Mouse (Mus musculus) layer of hippocampus, adult 9-10 months (tissue): ENCODE measurements around the gene Pebp1.

Experiments
- DNase-seq: peaks from one replicate; pipeline ENCODE4 v3.0.0; 2022; ENCODE audit warnings: low spot score

Gene Pebp1

DNA sequence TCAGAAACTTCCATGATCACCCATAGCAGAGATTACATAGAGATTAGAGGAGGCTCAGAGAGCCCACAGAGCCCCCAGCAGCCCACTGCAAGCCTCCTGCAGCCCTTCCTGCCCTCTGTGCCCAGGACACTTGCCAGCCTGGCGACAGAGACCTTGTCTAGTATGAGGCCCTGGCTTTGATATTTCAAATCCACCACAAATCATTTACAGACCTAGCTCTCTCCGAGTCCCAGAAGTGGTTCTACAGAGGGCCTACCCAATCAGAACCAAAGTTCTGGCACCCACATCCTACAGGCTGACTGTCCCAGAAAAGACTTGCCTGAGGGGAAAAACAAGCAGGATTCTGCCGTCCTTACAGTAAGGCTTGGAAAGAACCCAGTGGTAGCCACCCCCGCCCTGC, 2.2 kb downstream of the Pebp1 start:
- DNase-seq: no peak

DNA sequence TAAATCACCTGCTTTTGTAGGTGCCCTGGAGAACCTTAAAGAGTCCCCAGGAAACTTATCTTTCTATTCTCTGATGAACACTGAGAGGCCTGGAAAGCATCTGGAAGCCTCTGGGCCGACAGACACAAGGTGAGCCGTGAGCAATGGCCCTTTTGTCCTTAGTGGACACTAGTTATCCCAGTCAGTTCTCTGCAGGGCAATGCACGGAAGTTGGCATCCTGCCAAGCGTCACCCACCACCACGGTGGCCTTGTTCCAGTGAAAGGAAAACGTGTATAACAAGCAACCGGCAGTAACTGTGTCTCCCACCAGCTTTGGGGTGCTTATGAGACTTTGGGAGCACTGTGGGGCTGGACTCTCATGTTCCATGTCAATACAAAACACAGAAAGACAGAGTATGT, 2.7 kb downstream of the Pebp1 start:
- DNase-seq: no peak

DNA sequence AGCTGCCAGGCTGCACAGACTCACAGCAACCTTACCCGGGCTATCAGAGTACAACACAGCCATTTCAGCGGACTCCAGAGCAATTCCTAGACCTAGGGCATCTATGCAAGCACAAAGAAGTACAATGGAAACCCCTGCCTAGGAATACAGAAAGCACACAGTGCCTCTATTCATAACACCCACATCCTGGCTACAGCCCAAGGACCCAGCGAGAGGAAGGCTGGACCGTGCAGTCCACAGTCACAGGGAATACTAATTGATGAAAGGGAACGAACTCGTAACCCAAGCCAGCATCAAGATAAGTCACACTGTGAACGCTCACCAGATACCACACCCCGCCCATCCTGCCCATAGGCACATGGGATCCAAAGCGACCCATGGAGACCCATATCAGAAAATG, 3.4 kb downstream of the Pebp1 start:
- DNase-seq: no peak

DNA sequence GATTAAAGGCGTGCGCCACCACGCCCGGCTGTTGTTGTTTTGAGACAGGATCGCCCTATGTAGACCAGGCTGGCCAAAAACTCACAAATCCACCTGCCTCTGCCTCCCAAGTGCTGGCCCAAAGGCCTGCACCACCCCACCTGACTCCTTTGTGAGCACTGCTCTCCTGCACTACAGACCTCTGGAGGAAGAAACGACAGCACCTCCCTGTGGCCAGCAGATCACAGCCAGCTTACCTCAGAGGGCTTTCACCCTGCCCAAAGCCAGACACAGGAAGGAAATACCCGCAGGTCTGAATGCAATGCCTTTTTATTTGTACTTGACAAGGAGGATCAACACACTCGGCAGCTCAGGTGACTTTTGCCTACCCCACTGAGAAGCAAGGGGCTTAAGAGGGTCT, 5.1 kb downstream of the Pebp1 start:
- DNase-seq: no peak

DNA sequence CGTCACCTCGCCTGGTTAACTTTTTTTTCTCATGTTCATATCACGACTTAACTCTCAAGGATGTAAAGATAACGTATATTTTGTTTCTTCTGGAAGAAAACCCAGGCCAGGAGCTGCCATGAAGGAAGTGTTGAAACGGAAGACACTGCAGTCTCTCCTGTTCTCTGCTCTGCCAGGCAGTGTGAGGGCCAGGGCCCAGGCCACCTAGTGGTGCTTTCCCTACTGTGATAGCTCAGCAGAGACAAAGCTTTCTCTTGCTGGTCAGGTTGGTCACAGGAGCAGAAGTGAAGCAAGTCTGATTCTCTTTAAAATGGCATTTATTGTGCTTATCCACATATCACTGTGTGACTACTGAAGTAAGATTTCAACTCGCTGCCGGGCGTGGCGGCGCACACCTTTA, 5.9 kb downstream of the Pebp1 start:
- no peak for DNase-seq

DNA sequence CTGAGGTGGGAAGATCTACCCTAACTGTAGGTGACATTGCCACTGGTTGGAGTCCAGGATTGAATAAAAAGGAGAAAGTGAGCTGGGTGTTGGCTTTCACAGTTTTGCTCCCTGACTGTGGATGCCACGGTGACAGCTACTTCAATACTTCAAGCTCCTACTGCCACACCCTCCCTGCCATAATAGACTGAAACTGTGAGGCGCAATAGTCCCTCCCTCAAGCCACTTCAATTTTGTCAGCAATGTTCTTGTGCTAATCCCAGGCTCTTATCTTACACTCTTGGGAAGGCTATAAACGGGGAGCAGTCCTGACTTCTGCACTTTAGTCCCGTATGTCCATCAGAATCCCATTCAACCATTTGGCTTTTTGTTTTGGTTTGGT, 7.8 kb downstream of the Pebp1 start:
- no peak for DNase-seq

DNA sequence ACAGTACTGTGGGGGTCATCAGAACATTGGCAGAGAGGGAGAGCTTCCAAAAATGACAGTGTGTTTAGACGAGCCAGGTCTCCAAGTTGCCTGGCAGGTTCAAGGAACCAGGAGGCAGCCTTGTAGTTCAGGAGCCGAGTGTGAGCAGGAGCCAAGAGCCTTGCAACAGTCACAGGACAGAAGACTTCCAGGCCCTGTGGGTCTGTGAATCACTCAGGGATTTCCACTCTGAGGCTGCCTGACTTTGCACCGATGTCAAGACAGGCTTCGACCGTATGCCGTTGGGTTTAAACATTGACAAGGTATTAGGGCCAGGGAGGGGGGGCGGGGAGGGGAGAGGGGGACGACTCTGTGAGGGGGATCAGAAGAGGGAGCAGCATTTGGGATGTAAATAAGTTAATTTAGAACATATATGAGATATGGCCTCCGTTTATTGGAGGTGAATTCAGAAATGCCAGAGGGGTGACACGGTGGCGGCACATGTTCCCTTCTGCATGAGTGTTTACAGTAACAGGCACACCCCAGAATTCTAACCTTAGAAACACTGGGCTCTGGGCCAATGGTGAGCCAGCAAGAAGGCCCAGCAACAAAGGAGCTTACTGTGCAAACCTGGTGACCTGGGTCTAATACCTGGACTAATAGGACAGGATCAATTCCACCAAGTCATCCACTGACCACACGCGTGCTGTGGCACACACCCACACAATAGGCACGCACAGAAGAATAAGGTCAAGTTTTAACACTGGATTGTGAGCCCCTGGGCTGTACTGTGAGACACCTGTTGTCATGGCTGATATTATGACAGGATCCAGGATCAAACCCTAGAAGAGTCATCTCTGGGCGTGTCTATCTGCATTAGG, 8.4 kb downstream of the Pebp1 start:
- no peak for DNase-seq

DNA sequence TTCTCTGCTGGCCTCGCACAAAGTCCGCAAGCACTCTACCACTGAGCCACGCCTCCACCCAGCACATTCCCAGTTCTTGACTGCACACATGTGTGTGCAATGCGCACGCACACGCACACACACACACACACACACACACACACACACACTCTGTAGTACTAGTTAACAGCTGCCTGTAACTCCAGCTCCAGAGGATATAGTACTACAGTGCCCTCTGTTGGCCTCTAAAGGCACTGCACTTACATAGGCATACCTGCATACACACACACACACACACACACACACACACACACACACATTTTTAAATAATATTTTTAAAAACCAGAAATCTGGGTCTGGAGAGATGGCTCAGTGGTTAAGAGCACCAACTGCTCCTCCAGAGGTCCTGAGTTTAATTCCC, 9.6 kb downstream of the Pebp1 start:
- DNase-seq: no peak

DNA sequence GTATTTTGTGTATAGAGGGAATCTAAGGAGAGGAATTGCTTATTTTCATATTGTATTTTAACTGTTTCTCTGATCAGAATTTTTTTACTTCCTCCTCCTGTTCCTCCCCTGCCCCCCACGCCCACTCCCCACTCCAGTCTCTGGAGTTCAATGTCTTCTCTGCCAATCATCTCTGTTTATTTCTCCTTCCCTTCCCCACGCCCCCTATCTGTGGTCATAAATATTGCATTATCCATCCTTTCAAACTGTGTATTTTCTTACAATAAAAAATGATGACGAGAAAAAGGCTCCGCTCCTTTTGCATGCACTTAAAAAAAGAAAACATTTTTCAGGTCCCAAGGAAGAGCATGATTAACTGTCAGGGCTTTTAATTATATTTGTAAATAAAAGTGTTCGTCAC, 12.6 kb downstream of the Pebp1 start:
- no peak for DNase-seq

DNA sequence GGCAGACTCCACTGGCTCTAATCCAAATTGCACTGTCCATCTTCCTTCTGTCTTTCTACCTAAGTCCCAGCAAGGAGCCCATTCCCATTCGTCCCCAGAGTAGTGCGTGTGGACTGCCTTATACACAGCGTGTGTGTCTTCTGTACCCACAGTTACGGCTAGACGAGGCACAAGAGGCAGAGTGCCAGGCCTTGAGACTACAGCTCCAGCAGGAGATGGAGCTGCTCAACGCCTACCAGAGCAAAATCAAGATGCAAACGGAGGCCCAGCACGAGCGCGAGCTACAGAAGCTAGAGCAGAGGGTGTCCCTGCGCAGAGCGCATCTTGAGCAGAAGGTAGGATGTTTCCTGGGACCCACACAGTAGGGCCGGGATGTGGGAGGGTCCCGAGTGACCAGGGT, 15.5 kb downstream of the Pebp1 start:
- DNase-seq: no peak

DNA sequence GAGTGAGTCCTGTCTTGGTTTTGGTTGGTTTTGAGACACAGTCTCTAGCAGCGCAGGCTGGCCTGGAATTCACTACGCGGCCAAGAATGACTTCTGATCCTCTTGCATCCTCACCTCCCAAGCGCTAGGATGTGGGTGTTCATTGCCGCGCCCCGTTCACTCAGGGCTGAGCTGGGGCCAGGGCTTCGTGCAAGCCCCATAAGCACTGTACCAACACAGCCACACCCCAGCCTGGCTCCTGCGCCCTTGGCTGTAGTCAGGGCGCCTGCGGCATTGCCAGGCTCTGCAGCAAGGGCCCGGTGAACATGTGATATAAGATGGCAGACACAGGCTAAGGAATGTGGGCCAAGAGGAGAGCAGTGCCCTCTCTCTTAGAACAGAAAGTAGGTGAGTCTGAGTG, 18.0 kb downstream of the Pebp1 start:
- no peak for DNase-seq

DNA sequence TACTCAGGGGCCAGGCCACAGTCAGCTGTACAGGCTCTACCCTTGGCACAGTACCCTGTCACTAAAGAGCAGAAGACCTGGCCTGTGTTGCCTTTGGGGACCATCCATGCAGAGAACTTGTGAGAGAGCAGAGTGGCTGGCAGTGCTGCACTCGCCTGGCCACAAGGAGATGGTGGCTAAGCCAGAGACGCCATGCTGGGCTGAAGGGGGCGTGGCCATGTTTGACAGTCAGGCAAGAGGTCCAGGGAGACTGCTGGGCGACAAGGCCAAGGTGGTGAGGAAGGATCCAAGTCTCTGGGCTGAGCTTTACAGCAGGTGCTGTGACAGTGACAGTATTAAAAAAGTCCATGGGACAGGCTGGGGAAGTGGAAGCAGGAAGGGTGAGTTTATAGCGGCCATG, 18.7 kb downstream of the Pebp1 start:
- no peak for DNase-seq

DNA sequence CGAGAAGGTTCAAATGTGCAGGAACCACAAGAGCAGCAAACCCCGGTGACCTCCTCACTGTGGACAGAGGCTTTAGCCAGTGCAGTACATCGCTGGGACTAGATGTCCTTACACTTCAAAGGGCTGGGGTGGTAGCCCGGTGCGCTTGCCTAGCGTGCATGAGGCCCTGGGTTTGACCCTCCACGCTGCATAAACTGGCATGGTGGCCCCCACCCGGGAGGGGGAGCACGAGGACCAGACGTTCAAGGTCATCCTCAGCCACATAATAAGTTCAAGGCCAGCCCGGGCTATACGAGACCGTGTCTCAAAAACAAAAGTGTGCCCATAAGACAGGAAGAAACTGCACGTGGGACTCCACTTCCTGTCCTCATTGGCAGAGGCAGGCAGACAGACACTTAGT, 19.5 kb downstream of the Pebp1 start:
- DNase-seq: no peak

DNA sequence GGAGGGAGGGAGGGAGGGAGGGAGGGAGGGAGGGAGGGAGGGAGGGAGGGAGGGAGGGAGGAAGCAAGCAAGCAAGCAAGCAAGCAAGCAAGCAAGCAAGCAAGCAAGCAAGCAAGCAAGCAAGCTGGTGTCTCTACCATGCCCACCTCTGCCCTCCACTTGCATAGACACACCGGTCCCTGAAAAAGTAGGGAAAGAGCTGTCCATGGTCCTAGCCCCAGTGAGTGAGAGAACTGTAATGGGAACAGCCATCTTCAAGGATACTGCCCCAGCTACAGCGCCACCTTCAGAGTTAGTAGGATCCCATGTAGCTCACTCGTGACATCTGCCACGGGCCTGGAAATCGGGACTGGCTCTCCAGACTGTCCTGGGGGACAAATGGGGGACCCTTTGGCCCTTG, 22.7 kb downstream of the Pebp1 start:
- no peak for DNase-seq

DNA sequence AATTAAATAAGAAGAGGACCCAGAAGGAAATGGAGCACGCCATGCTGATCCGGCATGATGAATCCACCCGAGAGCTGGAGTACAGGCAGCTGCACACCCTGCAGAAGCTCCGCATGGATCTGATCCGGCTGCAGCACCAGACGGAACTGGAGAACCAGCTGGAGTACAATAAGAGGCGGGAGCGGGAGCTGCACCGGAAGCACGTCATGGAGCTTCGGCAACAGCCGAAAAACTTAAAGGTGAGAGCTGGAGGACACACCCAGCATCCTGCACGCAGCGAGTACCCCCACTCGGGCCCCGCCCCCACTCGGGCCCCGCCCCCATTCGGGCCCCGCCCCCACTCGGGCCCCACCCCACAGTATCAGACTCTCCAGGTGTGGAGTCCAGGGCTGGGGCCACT, 23.9 kb downstream of the Pebp1 start:
- no peak for DNase-seq

DNA sequence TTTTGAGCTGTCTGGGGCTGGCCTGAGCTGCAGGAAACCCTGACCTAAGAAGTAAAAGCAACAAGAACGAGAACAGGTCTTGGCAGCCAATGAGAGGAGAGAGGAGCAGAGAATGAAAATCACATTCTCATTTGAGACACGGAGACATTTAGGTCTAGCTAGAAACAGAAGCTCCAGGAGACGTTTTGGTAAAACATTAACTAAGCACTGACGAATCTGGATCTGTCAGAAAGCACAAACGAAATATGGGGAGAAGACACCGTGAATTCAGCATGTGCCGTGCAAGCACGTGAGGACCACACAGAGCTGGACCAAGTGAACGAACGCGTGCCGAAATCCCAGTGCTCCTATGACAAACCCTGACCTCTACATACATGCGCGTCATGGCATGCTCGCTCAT, 29.1 kb downstream of the Pebp1 start:
- DNase-seq: no peak

DNA sequence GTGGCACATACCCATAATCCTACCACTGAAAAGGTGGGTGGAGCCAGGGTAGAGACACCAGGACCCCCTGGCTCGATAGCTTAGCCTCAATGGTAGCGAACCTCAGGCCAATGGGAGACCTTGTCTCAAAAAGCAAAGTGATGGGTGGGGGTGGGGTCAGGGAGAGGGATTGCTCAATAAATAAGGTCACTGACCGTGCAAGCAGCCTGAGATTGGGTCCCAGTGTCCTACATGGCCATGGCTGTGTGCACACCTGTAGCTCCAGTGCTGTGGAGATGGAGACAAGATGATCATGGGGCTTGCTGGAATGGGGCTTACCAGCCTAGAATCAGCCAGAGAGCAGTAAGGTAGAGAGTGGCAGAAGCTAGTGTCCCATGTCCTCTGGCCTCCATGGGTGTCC, 35.7 kb downstream of the Pebp1 start:
- no peak for DNase-seq

DNA sequence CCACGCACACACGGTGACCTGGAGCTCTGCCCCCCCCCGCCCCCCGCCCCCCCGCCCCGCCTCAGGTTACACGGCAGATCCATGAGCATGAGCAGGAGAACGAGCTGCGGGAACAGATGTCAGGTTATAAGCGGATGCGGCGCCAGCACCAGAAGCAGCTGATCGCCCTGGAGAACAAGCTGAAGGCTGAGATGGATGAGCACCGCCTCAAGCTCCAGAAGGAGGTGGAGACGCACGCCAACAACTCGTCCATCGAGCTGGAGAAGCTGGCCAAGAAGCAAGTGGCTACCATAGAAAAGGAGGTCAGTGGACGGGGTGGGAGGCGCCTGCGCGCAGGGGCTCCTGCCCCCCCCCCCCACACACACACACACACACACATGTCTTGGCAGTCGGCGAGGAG, 36.6 kb downstream of the Pebp1 start:
- DNase-seq: no peak

DNA sequence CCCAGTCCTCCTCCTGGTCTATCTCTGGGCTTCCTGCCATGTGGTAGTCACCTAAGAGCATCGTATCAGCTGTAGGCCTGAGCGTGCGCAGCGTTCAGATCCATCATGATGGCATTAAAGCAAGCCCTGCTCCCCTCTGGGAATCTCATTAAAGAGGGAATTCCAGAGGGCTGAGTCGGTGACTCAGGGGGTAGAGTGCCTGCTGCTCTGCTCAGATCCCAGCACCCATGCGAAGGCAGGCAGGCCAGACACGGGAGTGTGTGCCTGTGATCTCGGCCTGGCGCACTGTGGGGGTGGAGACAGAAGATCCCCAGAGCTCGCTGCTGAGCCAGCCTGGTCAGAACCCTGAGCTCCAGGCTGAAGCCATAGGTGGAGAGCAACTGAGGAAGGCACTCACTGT, 39.1 kb downstream of the Pebp1 start:
- DNase-seq: no peak

DNA sequence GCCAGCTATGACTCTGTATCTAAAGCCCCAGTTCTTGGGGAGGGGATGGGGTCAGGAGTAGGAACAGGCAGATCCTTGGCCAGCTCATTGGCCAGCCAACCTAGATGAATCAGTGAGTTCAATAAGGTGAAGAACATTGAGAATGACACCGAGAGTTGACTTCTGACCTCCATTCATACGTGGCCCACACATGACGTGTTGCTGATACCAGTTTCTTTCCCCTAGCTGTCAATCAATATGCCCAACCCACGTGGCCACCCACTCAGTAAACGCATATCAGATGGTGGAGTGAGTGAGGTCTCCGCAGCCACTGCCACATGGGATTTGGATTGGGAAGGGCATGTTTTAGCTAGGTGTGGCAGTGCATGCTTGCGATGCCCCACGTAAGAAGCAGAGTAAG, 42.3 kb downstream of the Pebp1 start:
- no peak for DNase-seq

DNA sequence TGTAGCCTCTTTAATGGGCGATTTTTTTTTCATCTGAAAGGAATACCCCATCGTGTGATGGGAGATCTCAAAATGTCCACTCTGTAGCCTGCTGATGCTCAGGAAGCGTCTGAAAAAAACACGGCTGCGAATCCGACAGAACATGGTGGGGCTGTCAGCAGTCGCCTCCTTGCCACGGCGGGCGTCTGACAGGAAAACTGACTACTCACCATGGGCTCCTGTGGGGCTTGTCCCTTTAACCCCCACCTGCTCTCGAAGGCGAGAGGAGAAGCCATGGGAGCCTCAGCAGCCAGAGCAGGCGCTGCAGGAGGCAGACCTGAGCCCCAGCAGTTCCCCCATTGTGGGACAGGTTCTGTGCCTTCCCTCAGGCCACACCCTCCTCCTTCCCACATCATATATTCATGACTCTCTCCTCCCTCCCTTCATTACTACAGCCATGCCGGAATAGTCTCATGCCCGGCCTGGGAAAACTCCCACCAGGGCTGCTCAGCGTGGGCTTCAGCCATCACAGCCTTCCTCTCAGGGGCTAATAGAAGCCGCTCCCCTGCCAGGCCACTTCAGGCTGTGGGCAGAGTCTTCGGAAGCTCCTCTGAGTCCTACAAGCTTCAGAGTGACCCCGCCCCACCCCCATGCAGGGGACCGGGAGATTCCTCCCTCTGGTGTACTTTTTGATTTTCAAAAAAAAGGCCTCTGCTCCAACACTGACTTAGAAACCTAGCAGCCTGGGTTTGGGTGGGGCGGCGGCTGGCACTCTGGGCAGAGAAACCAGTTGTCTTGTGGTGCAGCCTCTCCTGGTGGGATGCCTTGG, 44.5 kb downstream of the Pebp1 start:
- no peak for DNase-seq

DNA sequence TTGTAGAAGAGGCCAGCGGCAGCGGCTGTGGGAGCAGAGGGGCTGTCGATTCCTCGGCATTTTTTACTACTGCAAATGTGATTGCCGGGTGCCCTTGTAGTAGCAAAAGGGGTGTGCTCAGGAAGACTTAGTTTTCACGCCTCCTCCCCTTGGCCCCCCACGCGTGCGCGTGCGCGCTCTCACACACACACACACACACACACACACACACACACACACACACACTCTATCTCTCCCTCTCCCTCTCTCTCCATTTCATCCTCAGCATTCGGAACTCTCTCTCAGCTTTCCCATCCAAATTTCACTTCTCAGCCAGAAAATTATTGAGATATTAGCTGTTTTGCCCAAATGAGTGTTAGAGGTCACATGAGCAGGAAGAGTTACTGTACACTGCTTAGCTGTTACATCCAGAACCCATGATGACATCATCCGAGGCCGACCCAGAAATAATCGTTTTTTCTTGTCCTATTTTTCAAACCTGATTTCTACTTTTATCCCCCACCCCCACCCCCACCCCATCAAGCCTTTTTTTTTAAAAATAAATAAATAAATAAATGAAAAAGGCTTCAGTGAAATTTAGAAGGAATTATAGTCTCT, 45.4 kb downstream of the Pebp1 start:
- DNase-seq: peak; percentile 30

DNA sequence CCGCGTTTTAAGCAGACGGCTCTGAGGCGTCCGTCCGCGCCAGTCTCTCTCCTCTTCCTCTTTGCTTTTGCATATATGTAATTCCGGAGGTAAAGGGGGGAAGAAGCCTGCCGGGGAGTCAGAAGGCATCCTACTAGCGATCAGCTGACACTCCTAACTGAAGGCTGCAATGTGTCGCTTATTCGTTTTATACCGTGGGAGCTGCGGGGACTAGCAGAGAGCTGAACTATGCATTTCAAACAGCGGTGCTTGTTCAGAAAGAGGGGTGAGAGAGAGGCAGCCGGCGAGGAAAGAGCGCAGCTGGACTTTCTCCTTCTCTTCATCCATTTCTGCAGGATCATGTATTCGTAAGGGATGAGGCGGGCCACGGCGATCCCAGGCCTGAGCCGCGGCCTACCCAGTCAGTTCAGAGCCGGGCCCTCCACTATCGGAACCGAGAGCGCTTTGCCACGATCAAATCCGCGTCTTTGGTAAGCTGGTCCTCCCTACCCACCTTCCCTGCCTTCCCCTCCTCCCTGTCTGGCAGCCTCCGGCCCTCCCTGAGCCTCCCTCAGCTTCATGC, 46.6 kb downstream of the Pebp1 start:
- peak; percentile 58 for DNase-seq
